Mouse (Mus musculus) forebrain, embryonic 11.5 days (tissue): ENCODE data around the gene Smlr1. TPM values are rescaled to one million over a fixed set of nuclear protein-coding genes. Genes with fewer than 3 reads are reported as not detected.

Source experiments
- ATAC-seq: fragments of 200-750 bp; cut with Nextera tagmentation; replicated peaks from 2 replicates; pipeline ENCODE4 v1.8.0; 2017; ENCODE audit warnings: moderate TSS enrichment; ENCODE audit not compliant: low FRiP score
- DNase-seq: peaks from one replicate; pipeline ENCODE4 v3.0.0-alpha.2; 2017; ENCODE audit warnings: low spot score
- H3K27ac ChIP-seq: fragments of 300-500 bp; sonication (generic); 2 replicates; pipeline ENCODE4 v1.5.1; 2014; ENCODE audit warnings: low read depth, low read length
- H3K27me3 ChIP-seq: fragments of 300-500 bp; sonication (generic); 2 replicates; pipeline ENCODE4 v1.6.1; 2014; ENCODE audit warnings: mild to moderate bottlenecking, low read length, mixed read lengths; ENCODE audit not compliant: control insufficient read depth, insufficient read depth
- H3K36me3 ChIP-seq: fragments of 300-500 bp; sonication (generic); 2 replicates; pipeline ENCODE4 v1.6.1; 2014; ENCODE audit warnings: mild to moderate bottlenecking, low read length, moderate library complexity, mixed read lengths; ENCODE audit not compliant: control insufficient read depth, insufficient read depth
- H3K4me1 ChIP-seq: fragments of 300-500 bp; sonication (generic); replicated peaks from 2 replicates; pipeline ENCODE4 v1.6.1; 2014; ENCODE audit warnings: low read length, mixed read lengths; ENCODE audit not compliant: control insufficient read depth, insufficient read depth
- H3K4me2 ChIP-seq: fragments of 300-500 bp; sonication (generic); 2 replicates; pipeline ENCODE4 v1.6.1; 2014; ENCODE audit warnings: low read depth, mild to moderate bottlenecking, low read length, moderate library complexity, mixed read lengths; ENCODE audit not compliant: severe bottlenecking
- H3K4me3 ChIP-seq: fragments of 300-500 bp; sonication (generic); 2 replicates; pipeline ENCODE4 v1.5.1; 2014; ENCODE audit warnings: low read depth, low read length
- H3K9ac ChIP-seq: fragments of 300-500 bp; sonication (generic); 2 replicates; pipeline ENCODE4 v1.6.1; 2014; ENCODE audit warnings: low read length
- H3K9me3 ChIP-seq: fragments of 300-500 bp; sonication (generic); 2 replicates; pipeline ENCODE4 v1.6.1; 2016; ENCODE audit warnings: low read length, mixed read lengths; ENCODE audit not compliant: control insufficient read depth
- WGBS: fragments of 180-500 bp; shearing (Covaris S2); extraction: QIAGEN DNeasy Blood & Tissue Kit; methylation state at CpG from one replicate; pipeline ENCODE4 v1.1.7; 2014; 5-methylcytosine and 5-hydroxymethylcytosine counted together
- polyA plus RNA-seq: library from polyadenylated mRNA; unstranded; fragments of >200 nt; fragmentation: Nextera tagmentation; extraction: Ambion mirVana; gene quantifications from 2 replicates; pipeline ENCODE4 v1.2.1, GENCODE M21; 2014

The Smlr1 gene
- polyA plus RNA-seq, result not detected in 2 replicates

DNA sequence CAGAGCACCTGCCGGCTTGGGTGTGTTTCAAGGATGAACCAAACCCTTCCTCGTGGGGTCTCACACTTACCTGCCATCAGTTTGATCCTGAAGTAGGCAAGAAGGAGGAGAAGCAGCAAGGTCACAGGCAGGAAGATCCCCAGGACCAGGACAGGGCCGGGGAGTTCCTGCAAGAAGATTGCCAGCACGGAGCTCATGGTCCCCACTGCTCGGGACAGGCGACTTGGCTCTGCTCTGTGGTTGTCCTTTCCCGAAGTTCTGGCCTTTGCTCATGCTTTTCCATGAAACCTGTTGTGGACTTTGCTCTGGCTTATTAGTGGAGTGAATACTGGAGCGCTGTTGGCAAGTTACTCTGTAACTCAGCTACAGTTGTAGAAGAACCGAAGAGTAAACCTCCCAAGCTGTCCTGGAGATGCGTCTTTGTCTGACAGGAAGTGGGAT is at the start of gene Smlr1:
Gene Smlr1, minus strand, starts transcription at position 377 of the 441 bp plus-strand sequence.
- Histone ChIP-seq H3K4me2 (no peak within 1 kb of the TSS), H3K9me3 (no peaks in the 10 kb centered on the region), H3K4me3 (no peak within 1 kb of the TSS), H3K4me1 (no peaks in the 10 kb centered on the region), H3K9ac (no peak within 1 kb of the TSS), H3K27me3 (no peaks in the 10 kb centered on the region), H3K27ac (no peak within 1 kb of the TSS), H3K36me3 (no peaks in the 10 kb centered on the region)
- ATAC-seq (no peak), DNase-seq (no peak)
- WGBS, result 94% methylated on average over 10 of the region's 10 CpGs

DNA sequence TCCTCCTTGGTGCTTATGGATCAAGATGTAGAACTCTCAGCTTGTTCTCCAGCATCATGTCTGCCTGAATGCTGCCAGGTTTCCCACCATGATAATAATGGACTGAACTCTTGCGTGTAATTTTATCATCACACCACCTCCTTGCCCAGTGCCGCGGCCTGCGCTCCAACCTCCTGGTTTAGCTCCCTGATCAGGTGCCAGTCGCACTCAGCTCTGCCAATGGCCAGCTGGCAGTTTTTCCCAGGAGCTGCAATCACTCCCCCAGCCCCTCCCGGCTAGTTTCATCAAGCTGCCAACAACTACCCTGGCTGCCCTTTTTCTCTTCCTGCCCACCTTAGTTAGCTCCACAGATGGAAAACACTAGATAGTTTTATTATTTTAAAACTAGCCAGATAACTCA is 48.8 kb upstream of the Smlr1 start:
- Histone ChIP-seq H3K9me3 (no peaks in the 10 kb centered on the region), H3K27ac (no peak overlapping the region)
- WGBS, result 95% methylated on average over 6 of the region's 6 CpGs

DNA sequence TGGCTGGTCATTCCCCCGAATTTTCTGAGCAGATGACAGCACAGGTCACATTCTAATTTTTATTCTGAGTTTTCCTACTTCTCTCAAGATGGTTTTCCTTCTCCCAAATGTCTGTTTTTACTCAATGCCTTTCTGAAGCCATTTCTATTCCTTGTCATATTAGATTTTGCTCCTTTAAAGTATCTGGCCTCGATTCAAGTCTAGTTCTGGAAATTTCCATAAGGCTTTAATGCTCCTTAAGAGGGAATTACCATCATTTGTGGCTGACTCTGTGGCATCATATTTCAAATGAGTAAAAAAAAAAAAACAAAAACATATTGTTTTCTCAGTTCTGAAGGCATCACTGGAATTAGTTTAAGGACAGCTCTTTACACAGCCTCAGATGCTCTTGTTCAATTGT is 44.0 kb upstream of the Smlr1 start:
- Histone ChIP-seq H3K4me2 (no peak overlapping the region), H3K27me3 (no peaks in the 10 kb centered on the region), H3K9ac (no peak overlapping the region), H3K4me1 (no peaks in the 10 kb centered on the region), H3K36me3 (no peaks in the 10 kb centered on the region), H3K9me3 (no peaks in the 10 kb centered on the region), H3K4me3 (no peak overlapping the region), H3K27ac (no peak overlapping the region)
- 75% methylated on average over 2 of the region's 2 CpGs for WGBS
- ATAC-seq (no peak), DNase-seq (no peak)

More for the DNA sequence above, 48.8 kb upstream of the Smlr1 start:
- H3K9ac ChIP-seq, result no peak overlapping the region
- ATAC-seq, result no peak
- no peak overlapping the region for H3K4me2 ChIP-seq
- H3K4me1 ChIP-seq, result no peaks in the 10 kb centered on the region
- no peaks in the 10 kb centered on the region for H3K27me3 ChIP-seq
- no peaks in the 10 kb centered on the region for H3K36me3 ChIP-seq
- no peak for DNase-seq
- no peak overlapping the region for H3K4me3 ChIP-seq

DNA sequence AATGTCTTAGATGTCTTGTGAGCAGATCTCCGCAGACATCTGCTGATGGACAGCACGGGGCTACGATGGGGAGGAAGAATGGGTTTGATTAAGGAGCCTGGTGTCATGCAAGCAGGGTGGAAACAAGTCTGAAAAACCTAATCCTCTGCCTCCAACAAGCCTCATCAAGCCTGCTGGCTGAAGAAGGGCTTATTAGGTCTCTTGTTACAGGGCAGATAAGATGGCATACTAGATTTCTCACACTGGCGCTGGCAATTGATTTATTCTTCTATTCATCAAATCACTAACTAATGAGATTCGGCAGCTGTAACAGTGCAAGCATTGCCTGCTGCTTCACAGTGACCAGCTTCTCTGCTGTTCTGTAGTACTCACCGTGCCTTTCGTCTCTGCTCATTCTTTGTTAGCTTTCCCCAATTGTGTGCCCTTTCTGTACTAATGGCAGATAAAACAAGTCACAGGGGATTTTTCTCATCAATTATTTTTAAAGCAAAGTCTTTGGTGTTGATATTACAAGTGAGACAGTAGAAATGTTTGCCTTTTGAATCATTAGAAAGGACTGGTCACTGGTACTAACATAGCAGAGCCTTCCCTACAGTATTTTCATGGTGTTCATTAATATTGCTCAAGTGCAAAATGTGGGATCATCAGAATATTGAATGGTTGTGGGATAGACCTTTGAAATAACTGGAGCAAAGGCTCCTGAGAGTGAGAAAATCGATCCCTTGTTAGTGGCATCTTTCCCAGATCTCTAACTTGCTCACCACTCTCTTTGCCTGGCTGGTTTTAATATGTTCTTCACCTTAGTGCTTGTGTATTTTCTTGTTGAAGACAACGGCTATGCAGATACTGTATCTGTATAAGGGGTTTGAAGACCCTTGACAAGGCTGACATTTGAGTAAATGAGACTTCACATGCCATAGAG is 35.5 kb upstream of the Smlr1 start:
- DNase-seq, result no peak
- no peaks in the 10 kb centered on the region for H3K27me3 ChIP-seq
- H3K4me2 ChIP-seq, result 0 out of 2 replicates have a peak overlapping the region, but pooled peaks have one; percentile 18

DNA sequence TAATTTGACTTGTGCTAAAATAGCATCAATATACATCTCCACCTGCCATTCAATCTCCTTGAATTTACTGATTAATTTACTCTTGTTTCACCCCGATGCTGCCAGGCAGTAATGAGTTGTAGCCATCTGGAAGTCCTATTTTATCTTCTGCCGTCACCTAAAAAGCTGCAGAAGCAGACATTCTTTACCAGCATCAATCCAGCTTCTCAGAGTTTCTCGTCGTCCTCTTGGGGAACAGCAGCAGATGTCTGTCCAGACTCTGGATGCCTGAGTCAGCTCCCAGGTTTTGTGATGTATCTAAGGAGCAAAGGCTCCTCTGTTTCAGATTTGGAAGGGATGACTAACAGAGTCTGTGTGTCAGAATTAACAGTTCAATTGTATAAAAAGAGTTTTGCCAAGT is 16.9 kb upstream of the Smlr1 start:
- no peak overlapping the region for H3K4me2 ChIP-seq
- H3K27me3 ChIP-seq, result no peaks in the 10 kb centered on the region
- no peak overlapping the region for H3K9ac ChIP-seq
- H3K36me3 ChIP-seq, result no peaks in the 10 kb centered on the region
- WGBS, result 81% methylated on average over 4 of the region's 4 CpGs
- no peak overlapping the region for H3K4me3 ChIP-seq
- H3K4me1 ChIP-seq, result no peaks in the 10 kb centered on the region
- no peak for ATAC-seq
- no peak for DNase-seq
- H3K27ac ChIP-seq, result no peak overlapping the region
- no peaks in the 10 kb centered on the region for H3K9me3 ChIP-seq

More for the DNA sequence above, 35.5 kb upstream of the Smlr1 start:
- 33% methylated on average over 9 of the region's 9 CpGs for WGBS
- peak; percentile 69 for ATAC-seq
- Histone ChIP-seq H3K4me3 (no peak overlapping the region), H3K36me3 (no peaks in the 10 kb centered on the region), H3K4me1 (0 out of 2 replicates have a peak, but pooled peaks cover 3% of the 10 kb centered on the region), H3K9ac (no peak overlapping the region), H3K9me3 (no peaks in the 10 kb centered on the region), H3K27ac (peak overlapping the region; percentile 15)

DNA sequence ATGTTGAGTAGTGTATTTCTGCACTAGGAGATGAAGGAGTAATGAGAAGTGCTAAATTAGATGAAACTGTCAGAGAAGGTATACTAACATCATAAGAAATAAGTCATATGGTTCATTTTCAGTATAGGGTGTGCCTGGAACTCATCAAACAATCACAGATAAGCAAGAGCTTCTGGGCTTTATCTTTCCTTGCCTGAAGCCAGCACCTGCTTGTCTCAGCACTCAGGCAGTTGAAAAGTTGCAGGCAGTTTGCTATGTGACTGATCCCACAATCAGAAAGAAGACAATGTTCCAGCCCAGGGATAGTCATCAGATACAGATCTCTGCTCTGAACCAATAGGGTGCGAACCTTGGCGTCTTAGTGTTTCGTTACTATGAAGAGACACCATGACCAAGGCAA is 5.0 kb upstream of the Smlr1 start:
- no peak overlapping the region for H3K9ac ChIP-seq
- no peaks in the 10 kb centered on the region for H3K36me3 ChIP-seq
- no peak overlapping the region for H3K4me2 ChIP-seq
- no peak for ATAC-seq
- H3K27ac ChIP-seq, result no peak overlapping the region
- H3K4me1 ChIP-seq, result no peaks in the 10 kb centered on the region
- no peak overlapping the region for H3K4me3 ChIP-seq
- H3K27me3 ChIP-seq, result no peaks in the 10 kb centered on the region
- no peak for DNase-seq
- 94% methylated on average over 3 of the region's 3 CpGs for WGBS
- no peaks in the 10 kb centered on the region for H3K9me3 ChIP-seq

DNA sequence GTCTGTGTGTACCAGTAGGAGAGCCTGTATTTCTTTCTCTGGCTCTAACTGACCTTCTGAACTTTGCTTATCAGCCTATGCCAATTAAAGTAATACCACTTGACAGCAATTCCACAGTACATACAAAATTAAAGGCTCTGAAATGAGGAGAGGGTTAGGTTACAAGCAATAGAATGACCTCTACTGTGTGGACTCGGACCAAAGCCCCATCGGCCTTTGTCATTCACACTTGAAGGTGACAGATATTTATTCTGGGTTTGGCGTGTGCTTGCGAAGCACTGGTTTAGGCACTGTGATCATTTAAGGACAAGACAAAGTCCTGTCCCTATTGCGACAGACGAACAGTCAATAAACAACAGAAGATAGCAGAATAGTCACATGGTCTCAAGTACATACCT is 3.7 kb upstream of the Smlr1 start:
- Histone ChIP-seq H3K9me3 (no peaks in the 10 kb centered on the region), H3K9ac (no peak overlapping the region), H3K27me3 (no peaks in the 10 kb centered on the region), H3K36me3 (no peaks in the 10 kb centered on the region), H3K4me1 (no peaks in the 10 kb centered on the region), H3K27ac (no peak overlapping the region), H3K4me2 (no peak overlapping the region), H3K4me3 (no peak overlapping the region)
- no peak for DNase-seq
- 83% methylated on average over 6 of the region's 6 CpGs for WGBS
- ATAC-seq, result no peak

DNA sequence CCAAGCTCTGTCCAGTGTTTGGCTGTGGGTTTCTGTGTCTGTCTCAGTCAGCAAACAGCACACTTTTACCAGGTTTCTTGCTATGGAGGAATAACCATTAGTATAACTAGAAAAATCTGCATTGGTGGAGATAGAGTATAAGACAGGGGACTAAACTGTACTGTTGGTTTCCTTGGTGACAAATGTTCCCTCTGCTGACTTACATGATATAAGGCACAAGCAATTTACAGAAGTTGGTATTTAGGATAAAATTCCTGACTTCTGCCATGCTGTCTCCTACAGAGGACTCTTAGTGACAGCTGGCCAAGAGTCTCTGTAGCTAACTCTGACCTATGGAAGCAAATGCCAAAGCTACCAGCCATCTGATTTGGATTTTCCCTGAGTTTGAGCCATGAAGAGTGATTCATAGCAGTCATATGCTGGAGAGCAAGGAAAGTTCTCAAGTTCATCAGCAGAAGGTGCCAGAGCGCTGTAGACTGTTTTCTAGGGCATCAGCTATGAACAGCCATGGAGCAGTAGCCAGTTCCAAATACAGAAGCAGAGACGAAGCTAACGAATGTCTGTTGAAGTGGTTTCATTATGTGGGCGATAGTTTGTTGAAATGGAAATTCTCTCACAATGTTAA is 3.2 kb upstream of the Smlr1 start:
- Histone ChIP-seq H3K4me1 (no peaks in the 10 kb centered on the region), H3K27ac (no peak overlapping the region), H3K36me3 (no peaks in the 10 kb centered on the region), H3K9ac (no peak overlapping the region), H3K4me2 (no peak overlapping the region), H3K4me3 (no peak overlapping the region), H3K27me3 (no peaks in the 10 kb centered on the region), H3K9me3 (no peaks in the 10 kb centered on the region)
- no peak for DNase-seq
- no peak for ATAC-seq
- 85% methylated on average over 4 of the region's 4 CpGs for WGBS
